Mouse (Mus musculus): ENCODE measurements around the gene Kcnip4.

The Kcnip4 gene

DNA sequence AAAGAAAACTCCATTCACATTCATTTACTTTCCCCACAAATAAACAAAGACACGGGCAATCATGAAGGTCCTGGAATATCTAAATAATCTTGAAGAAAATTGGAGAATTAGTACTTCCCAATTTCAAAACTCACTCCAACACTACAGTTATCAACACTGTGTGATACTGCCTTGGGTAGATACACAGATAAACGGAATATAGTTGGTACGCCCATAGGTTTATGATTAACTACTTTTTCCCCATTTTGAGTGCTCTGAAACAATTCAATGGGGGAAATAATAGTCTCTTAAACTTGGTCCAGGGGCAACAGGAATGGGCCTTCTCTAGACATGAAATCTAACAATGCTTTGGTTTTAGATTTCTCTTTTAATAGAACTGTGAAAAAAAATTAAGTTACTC lies 978.9 kb downstream of the Kcnip4 start:
- DNase-seq, result no peak

DNA sequence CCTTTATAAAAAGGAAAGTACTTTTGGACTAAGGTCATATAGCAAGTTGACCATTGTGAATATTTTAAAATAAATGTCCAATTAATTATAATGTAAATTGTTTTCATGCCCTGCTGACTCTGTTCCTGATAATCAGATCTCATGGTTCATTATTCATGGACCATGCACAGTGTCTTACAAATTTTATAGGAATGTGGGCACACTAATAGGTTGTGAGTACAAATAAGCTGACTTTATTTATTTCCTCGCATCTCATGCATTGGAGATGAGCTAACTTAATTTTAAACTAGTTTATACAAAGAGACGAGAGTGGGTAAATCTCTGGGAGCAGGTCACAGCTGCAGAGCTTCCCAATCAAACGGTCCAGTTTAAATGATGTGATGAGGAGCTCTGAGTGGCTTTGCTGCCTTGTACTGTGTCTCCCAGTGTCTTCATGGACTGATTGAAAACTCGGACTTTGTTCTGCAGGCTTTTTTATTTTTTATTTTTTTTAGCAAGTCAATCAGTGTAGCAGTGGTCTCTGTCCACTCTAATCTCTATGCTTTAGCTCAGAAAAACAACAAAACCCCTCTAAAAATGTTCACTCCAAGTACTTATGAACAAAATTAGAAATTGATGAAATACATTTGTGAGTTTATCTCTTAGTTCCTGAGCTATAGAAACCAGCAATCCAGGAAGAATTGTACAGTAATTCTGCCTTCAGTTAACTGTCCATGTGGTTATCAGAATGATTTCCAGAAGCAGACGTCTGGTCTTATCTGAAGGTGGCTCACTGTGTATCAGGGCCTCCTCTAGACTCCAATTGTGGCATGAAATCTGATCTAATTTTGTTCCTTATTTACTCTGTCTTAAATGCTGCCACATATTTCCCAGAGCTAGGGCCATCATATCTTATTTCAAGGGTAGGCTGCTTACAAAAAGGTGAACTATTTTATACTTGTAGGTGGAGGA lies 979.6 kb downstream of the Kcnip4 start:
- no peak for DNase-seq

DNA sequence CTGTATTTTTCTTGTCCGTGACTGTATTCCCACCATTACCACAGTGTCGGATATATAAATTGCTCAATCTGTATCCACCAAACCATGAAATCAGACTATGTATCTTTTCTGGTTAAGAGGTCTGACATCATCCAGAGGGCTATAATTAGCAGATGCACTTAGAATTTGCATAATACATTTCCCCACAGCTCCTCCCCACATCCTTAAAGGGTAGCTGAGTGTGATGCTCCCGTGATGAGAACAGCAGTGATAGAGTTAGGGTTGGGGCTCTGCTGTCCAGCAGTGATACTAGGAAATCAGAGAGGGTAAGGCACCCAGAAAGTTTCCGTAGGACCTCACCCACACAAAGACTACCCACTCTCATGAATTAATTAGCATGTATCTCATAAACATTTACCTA lies 1006.7 kb downstream of the Kcnip4 start:
- DNase-seq, result no peak

DNA sequence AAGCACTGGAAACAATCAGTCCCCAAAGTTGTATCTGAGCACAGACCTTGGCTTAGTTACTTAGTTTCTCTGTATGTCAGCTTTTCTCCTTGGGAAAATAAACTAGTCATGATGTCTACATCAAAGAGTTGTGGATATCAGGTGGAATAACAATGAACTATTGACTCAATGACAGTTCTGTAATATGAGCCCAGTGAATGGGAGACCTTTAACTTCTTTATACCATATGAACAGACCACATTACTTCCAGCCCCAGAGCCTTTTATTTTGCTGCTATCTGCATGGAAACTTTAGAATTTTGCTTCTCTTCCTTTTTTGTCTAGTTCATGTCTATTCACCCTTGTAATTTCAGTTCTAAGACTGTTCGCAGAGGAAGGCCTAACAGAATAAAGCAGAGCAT lies 1011.4 kb downstream of the Kcnip4 start:
- DNase-seq, result no peak

DNA sequence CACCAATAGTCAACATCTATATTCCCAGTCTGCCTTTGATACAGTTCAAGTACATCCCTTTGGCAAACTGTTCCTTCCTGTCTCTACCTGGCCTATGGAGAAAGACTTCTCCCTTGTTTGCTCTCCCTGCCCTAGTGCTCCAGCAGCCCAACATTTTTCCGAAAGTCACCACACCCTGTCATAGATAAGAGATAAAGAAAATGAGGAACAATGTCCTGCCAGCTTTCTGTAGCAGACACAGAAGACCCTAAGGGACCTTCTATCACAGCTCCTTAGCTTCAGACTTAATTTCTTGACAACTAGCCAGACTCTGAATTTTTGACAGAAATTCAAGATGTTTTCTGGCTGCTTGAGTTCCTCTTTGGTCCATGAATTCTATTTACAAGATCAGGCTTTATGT lies 1013.4 kb downstream of the Kcnip4 start:
- no peak for DNase-seq

DNA sequence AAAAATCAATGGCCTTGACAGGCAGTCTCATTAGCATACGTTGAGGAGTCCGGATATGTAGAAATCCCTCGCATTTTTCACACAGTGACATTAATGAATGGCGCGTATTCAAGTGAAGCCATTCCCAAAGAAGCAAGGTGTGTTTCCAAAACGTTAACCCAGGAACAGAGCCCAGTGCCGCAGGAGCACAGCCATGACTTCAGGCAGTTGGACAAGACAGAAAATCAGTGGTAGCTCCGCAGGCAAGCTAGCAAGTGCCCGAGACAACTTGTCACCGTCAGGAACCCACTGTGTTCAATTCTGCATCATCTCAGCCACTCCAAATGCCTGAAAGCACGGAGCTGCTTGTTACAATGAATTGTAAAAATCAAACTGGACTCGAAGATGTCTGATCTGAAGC lies 1014.5 kb downstream of the Kcnip4 start:
- no peak for DNase-seq

DNA sequence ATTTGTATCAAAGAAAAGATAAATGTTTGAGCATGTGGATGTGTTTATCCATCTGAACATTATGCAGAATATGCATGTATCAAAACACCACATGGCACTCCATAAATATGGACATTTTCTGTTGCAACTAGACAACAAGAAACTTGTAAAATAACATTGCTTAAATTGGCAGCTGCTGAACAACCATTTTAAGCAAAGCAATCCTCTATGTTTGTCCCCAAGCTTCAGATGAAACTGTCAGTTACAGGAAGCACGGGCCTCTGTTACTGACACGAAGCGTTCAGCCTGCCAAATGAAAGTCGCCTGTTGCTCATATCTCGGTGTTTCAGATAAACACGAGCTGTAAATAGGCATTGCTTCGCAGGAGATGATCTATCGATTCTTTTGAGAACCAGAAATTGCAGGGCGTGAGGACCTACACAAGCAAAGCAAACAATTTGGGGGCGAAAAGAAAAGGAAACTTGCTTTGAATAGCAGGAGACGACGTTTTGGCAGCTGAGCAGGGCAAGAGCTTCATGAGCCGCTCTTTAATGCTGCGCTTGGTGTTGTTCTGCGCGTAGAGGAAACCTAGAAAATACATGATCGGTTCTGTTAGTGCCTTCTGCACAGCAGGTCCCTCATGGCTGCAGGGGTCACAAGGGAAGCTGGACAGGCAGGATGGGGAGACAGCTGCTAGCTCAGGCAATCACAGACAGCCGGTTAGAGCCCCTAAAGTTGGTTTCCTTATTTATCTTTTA lies 1015.3 kb downstream of the Kcnip4 start:
- no peak for DNase-seq

DNA sequence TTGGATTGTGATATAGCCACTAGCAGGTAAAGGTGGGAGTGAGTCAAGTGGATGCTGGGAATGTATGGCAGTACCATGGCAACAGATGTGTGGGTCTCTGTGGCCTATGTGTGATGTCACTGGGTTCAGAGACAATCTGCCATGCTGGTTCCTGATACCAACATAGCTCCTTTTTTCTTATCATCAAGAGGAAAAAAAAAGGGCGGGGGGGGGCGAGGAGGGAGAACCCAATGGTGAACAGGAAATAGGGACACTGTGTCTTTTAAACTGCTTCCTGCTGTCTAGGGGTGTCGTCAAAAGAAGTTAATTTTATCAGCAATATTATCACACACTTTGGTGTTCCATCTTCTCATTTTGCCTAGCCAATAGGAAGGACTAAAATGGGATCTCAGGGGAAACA lies 1021.6 kb downstream of the Kcnip4 start:
- no peak for DNase-seq

DNA sequence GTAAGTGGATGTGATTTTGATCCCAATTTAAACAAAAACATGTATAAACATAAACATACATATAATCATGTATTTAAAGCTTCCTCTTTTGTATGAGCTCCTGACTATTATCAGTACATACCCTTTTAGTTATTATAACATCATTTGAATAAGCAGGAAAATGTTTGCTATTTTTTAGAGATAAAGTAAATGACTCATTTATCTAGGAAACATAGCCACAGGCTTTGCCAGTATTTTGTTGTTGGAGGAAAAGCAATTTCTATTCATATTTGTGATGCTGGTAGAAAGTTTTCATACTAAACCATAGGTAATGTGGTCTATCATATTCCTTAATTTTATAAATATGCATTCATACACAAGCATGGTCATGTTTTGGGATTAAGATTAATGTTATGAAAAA lies 1022.3 kb downstream of the Kcnip4 start:
- DNase-seq, result no peak

DNA sequence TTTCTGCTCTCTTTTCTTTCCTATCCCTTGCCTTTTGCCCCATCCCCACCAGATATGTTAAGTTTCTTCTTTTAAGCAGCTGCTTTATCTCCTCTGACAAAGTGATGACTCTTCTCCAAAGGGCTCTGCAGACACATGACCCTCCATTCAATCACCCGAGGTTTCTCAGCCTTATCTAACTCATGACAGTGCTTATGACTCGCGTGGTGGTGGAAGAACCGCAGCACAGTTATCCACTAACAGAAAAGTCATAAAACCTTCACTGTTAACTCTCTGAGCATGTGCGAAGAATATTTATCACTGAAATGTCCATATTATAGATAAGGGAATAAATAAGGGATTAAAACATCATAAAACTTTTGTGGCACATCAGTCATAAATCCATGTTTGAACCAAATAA lies 1024.5 kb downstream of the Kcnip4 start:
- DNase-seq, result no peak

DNA sequence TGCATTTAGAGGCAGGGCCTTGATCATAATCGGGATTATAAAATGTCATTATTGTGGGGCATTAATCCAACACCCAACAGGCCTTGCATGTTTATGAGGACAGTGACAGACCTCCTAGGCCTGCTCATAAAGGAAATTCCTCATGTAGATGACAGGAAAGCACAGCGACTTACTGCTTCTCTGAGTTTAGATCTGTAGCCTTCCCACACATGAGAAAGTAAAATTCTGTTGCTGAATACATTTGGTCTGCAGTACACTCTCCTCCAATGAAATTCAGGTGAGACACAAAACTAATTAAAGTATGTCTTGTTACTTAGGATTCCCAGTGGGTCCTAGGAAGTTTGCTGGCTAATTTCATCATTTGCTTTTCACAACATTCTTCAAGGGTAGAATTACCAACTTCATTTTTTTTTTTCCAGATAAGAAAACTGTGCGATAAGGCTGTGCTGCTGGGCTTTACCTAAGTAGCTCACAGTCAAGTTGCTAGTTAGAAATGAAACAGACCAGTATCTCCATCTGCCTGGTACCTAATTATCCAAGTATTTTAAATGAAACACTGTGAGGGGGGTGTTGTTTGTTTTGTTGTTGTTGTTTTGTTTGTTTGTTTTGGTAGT lies 1033.7 kb downstream of the Kcnip4 start:
- DNase-seq, result no peak

DNA sequence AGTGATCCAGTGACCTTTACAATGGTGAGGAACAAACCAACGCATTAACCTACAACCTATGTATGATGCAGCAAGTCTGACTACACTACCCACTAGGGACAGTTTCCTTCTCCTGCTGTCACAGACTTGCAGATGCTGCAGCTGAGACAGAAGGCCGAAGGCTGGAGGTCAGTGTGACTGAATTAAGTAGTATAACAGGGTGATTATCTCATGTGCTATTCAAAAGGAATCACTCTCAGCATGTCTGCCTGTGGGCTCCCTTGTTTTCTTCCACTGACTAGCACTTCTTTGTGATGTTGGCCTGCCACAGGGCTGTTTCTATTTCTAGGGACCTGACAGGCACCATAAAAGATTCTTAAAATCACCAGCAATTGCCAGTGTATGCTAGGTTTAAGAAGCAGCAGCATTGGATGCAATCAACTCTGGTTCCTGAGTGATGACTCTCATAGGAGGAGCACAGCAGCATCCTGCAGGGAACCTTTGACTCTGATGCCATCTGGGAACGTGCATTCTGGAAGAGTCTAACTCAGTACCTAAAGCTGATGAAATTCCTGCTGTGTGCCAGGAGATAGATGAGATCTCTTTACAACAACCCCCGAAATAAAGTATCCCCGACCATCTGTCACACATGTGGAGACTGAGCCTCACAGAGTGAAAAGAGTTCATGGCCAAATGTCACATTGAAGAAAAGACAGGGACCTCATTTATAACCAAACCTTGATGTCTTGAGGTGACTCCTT lies 1035.0 kb downstream of the Kcnip4 start:
- DNase-seq, result no peak

DNA sequence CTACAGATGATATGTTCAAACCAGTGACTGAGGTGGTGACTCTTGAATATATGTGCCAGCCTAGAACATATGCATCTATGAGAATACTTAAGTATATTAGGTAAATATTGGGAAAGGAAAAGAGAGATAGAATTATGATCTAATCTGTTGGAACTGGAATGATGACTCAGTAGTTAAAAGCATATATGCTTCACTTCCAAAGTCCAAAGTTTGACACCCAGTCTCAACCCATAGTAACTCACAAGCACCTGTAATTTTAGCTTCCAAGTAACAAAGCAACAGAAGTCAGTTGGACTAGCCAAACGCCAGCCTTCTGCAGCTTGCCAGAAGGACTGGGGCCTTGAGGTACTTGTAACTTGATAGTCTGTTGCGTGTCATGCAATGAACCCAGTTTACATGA lies 1041.6 kb downstream of the Kcnip4 start:
- no peak for DNase-seq

DNA sequence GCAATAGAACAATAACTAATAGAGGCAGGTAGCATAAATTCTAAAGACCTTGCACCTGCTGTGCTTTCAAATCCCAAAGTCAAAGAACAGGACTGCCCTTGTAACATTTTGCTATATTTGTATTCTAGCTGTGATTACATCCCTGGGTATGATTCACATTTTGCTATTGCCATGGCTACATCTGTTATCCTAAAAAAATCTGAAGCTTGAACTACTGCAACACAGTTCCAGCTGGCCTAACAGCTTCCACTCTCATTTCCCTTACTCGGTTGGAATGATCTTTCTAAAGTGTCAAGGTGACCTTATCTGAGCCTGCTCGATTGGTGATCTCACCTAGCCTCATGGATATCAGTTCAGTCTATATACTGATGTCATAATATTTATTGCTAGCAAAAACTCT lies 1064.5 kb downstream of the Kcnip4 start:
- DNase-seq, result no peak

DNA sequence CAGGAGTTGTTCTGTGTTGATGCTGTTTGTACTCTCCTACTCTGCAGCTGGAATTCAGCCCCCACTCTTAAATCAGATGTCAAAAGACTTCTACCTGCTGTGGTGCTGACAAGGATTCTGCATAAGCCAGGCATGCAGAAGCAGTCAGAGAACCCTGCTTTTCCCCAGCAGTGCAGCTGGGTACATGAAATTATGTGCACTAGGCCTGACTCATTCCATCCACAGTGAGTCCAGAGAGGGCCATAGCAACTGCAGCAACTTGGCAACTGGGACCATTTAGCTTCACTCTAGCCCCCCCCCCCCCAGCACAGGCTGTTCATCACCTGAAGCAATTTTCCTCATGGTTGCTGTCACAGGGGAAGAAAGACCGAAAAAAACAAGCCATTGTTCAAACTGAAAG lies 1075.8 kb downstream of the Kcnip4 start:
- DNase-seq, result no peak

DNA sequence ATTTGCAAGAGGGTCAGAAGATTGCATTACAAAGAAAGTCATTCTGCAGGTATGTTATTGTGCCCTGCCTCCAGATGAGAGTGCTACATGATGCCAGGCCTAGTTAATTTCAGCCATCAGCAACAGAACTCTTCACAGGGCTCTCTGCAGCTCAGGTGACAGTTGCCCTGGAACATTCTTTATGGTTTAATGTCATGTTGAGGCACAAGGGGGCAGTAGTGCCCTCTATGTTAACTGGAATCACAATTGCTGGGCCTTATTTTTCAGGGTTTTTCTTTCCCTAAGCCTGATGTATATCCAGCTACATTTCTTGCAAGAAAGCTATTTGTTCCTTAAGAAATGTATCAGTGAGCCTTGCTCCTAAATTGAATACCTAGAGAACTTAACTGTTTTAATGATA lies 1094.2 kb downstream of the Kcnip4 start:
- peak; percentile 25 for DNase-seq

DNA sequence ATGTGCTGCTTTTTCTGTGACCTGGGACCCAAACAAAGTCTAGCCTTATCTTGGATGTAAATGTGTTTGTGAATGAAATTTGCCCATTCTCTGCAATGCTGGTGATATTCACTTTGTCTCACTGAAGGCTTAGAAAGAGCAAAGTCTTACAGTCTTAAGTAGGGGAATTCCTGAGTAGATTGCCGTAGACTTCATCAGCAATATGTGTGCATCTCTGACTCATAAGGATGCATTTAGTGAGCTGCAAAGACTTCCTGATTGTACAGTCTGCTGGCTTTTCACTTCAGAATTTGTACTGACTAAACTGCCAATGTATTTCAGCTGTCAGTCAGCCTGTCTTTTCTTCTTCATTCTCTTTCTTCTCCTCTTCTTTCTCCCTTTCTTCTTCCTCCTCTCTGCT lies 1102.8 kb downstream of the Kcnip4 start:
- no peak for DNase-seq

DNA sequence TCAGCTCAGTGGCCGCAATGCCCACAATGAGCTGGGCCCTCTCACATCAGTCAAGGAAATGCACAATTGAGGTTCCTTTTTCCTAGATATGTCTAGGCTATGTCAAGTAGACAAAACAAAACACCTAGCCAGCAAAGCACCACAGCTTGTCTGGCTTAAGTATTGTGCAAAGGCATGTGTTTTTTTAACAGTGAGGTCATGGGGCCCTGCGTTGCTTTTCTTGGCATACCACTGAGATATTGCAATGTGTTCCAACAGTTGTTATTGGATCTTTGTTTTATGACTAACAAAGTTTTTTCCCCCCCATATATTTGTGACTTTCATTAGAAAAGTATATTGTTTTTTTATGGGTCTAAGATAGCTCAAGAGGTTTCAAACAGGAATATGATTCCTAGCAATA lies 1105.0 kb downstream of the Kcnip4 start:
- DNase-seq, result no peak

DNA sequence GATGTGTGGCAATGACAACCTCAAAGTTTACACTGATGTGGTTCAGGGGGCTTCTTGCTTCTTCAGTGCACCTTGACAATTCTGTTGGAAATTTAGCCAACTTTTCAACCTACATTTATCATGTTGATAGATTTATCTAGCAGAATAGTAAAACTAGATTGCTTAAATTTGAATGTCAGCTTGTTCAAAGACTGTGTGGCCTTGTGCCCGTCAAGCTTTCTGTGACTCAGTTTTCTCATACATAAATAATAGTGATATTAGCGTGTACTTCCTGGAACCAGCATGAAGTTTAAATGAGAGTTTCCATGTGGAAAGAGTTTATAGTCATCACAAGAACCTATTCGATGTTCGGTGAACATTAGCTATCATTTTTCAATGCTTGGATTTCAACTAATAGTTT lies 1112.4 kb downstream of the Kcnip4 start:
- no peak for DNase-seq

DNA sequence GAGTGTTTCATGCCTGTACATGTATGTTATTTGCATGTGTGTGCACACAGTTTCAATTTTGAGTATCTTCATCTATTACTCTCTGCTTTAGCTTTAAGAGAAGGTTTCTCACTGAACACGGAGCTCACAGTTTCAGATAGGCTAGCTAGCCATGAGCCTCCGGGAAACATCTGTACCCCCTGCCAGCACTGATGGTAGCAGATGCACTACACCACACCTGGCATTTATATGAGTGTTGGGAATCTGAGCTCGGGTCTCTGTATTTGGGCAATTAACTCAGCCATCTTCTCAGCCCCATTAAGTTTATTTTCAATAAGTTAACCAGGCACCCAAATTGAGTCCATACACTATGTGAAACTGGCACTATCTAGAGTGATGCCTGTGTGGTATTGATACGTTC lies 1113.2 kb downstream of the Kcnip4 start:
- DNase-seq, result no peak

DNA sequence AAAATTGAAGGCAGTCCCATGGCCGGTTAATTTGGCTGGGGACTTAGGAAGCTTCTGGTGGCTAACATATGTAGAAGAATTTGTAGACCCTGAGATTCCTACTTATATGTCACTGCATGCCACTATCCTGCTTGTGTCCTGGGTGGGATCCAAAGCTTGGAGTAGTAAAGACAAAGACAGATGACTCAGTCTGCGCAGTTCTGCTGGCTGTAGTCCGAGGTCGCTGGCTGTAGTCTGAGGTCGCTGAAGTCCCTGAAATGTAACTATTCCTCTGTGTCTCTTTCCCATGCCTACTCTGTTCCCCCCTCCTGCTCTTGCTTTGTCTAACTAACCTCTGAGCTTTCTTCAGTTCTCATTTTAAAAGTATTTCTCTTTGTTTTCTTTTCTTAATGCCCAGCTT lies 1114.4 kb downstream of the Kcnip4 start:
- no peak for DNase-seq

DNA sequence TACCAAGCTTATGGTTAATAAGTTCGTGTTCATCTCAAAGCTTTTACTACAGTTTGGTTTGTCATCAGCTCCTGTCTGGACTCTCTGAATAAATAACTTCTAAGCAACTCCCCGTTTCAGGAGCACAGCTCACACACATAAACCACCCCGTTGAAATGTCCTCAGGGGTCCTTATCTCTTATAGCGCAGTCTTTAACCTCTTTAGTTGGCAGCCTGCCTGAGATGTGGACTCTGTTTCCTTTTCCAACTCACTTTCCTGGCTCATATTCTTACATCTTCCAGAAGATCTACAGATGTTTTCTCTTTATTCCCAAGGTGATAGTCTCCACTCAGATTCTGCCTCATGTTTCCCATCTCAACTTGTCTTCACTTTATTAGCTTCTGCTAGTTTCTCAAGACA lies 1116.4 kb downstream of the Kcnip4 start:
- no peak for DNase-seq

DNA sequence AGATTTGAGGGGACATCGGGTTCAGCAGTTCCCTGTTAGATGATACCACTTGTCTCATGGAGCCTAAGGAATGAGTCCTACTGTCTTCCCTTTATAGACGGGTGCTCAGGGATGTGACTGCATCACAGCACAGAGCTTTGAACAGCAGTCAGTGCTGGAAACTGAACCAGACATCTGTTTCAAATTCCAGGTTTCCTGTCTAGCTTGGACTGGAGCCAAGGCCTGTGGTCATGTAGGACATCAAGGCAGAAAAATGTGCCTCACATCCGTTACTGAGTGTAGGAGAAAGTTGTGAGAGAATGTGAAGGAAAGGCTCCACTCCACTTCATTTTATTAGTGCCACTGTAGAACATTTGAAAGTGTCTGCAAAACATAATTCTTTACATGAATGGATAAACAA lies 1122.2 kb downstream of the Kcnip4 start:
- DNase-seq, result peak; percentile 5
